11 mouse cellular contexts compared by ENCODE assay signal in genomic region chr15:5446040-5446755, GRCm38 (mm10).
DNase-seq lines count a peak whose midpoint lies in the region; ATAC-seq and TF ChIP-seq lines count a peak whose summit lies in the region.
"Had no signal": no experiment of that assay in that cellular context is flagged by ENCODE, and none has a peak within 500 bp of the region (broad histone marks: within the 10 kb centered on the region; RNA-seq: fewer than 3 reads in every experiment).

No protein-coding gene starts in this region.

- no peak for TF ChIP-seq EP300 in liver, postnatal 0 days (IDR thresholded peaks at IDR 0.05; ENCODE audit: low read depth)

- no peak overlapping the region for H3ac ChIP-seq in myocyte (ENCODE audit: control insufficient read depth, insufficient read length)

- WGBS in liver, postnatal 0 days (ENCODE audit: insufficient replicate concordance), result 46% methylated on average over 9 of the region's 9 CpGs

- H3K27ac ChIP-seq in liver, postnatal 0 days (ENCODE audit: low read depth), result 0 out of 2 replicates have a peak overlapping the region, but pooled peaks have one; percentile 35
- H3K27ac ChIP-seq: forebrain, embryonic 10.5 days; limb, embryonic 15.5 days; midbrain, embryonic 13.5 days; stomach, embryonic 15.5 days had no signal

- H3K9ac ChIP-seq in liver, postnatal 0 days (replicated peaks), result no peak overlapping the region
- H3K9ac ChIP-seq: limb, embryonic 15.5 days; midbrain, embryonic 13.5 days; stomach, embryonic 15.5 days had no signal

- DNase-seq in liver, postnatal 0 days, result no peak
- DNase-seq in liver (no peak), NIH3T3 (ENCODE audit: low read depth) (peak; percentile 7)
- DNase-seq in CD4-positive helper T cell, adult 2 months (ENCODE audit: low read depth, low spot score), result peak; percentile 47
- DNase-seq in cerebellum, postnatal 14 days, result no peak
- no peak for DNase-seq in embryo, embryonic 9.5 days (ENCODE audit: extremely low spot score)

- no peak for TF ChIP-seq POLR2A in myocyte (IDR thresholded peaks at IDR 0.05; ENCODE audit: insufficient read length, low read depth)

- peak overlapping the region; percentile 8; the same call in 1 of the 2 replicates for H3K4me2 ChIP-seq in liver, postnatal 0 days (ENCODE audit: low read depth, low read length)
- peak overlapping the region; percentile 20 for H3K4me2 ChIP-seq in myocyte (ENCODE audit: low read depth)
- H3K4me2 ChIP-seq: limb, embryonic 15.5 days; midbrain, embryonic 13.5 days; stomach, embryonic 15.5 days had no signal

- no peak for TF ChIP-seq CTCF in liver, postnatal 0 days (IDR thresholded peaks at IDR 0.05; ENCODE audit: low read depth)

- no peaks in the 10 kb centered on the region for H3K79me2 ChIP-seq in myocyte (ENCODE audit: control insufficient read depth, insufficient read depth)

- H3K4me3 ChIP-seq in liver, postnatal 0 days (ENCODE audit: low read depth, low read length), result no peak overlapping the region
- no peak overlapping the region for H3K4me3 ChIP-seq in myocyte
- H3K4me3 ChIP-seq: forebrain, embryonic 10.5 days; limb, embryonic 15.5 days; midbrain, embryonic 13.5 days; stomach, embryonic 15.5 days had no signal

- H3K27me3 ChIP-seq in liver, postnatal 0 days (ENCODE audit: insufficient read depth, low read length), result no peaks in the 10 kb centered on the region
- H3K27me3 ChIP-seq in myocyte (ENCODE audit: control insufficient read depth, insufficient read depth, insufficient read length), result no peaks in the 10 kb centered on the region
- H3K27me3 ChIP-seq: limb, embryonic 15.5 days; midbrain, embryonic 13.5 days; stomach, embryonic 15.5 days had no signal

- no peaks in the 10 kb centered on the region for H3K4me1 ChIP-seq in liver, postnatal 0 days (ENCODE audit: insufficient read depth)
- H3K4me1 ChIP-seq: forebrain, embryonic 10.5 days; limb, embryonic 15.5 days; midbrain, embryonic 13.5 days; stomach, embryonic 15.5 days had no signal

- no peaks in the 10 kb centered on the region for H3K9me3 ChIP-seq in liver, postnatal 0 days (ENCODE audit: low read length)
- H3K9me3 ChIP-seq: limb, embryonic 15.5 days; midbrain, embryonic 13.5 days; stomach, embryonic 15.5 days had no signal

- no peak for ATAC-seq in liver, postnatal 0 days
- ATAC-seq: midbrain, embryonic 13.5 days had no signal

- no peaks in the 10 kb centered on the region for H3K36me3 ChIP-seq in liver, postnatal 0 days (replicated peaks; ENCODE audit: insufficient read depth, low read length)
- H3K36me3 ChIP-seq in myocyte (ENCODE audit: control insufficient read depth, insufficient read depth), result no peaks in the 10 kb centered on the region
- H3K36me3 ChIP-seq: forebrain, embryonic 10.5 days; limb, embryonic 15.5 days; midbrain, embryonic 13.5 days; stomach, embryonic 15.5 days had no signal

TF ChIP-seq in myocyte, 11 proteins besides CTCF, POLR2A, EP300 and RAD21:
- TF ChIP-seq REST (IDR thresholded peaks at IDR 0.05; ENCODE audit: insufficient read depth, insufficient read length) (no peak), CEBPB (IDR thresholded peaks at IDR 0.05; ENCODE audit: insufficient read depth, poor library complexity, severe bottlenecking) (0 out of 2 replicates have a peak, but pooled peaks have one; percentile 2)

Comparison
In these comparisons a context has a peak if more than half of its experiments do, and no peak if none do; other contexts are left out.
1. DNase-seq: peak in CD4-positive helper T cell, adult 2 months (single experiment) and NIH3T3 (single experiment); none in liver, postnatal 0 days (single experiment), liver (single experiment), cerebellum, postnatal 14 days (0 of 2) and embryo, embryonic 9.5 days (single experiment).